Mouse (Mus musculus) adrenal gland, postnatal 10 days (tissue): ENCODE results near the gene Edc4. TPM values are rescaled to one million over a fixed set of nuclear protein-coding genes. Genes with fewer than 3 reads are reported as not detected.

ENCODE experiments used
- DNase-seq: peaks from one replicate; pipeline ENCODE4 v3.0.0; 2021; ENCODE audit warnings: mixed read lengths
- total RNA-seq, 2 experiments: library from RNA; stranded (reverse); gene quantifications; 2 replicates each; pipeline ENCODE4 v1.2.3; 2021

Edc4 gene
- total RNA-seq, 2 experiments from 2014 or later: 28.0 to 35.3 TPM

- no peak for DNase-seq
Measured at GRCm38 (mm10) chr8:105942026-105942425, 61.3 kb downstream of the Edc4 start.

GRCm38 (mm10) chr8:105942542-105942941 is 61.9 kb downstream of the Edc4 start:
- no peak for DNase-seq

- DNase-seq: peak; percentile 43
Measured at GRCm38 (mm10) chr8:105943321-105943739, 62.6 kb downstream of the Edc4 start, which contains the start of gene Lcat. Gene Lcat, minus strand, starts transcription at chr8:105943382.

Other genes starting within 250 kb of the Edc4 start
- gene Ctcf, start 244.3 kb upstream of the Edc4 start, total RNA-seq: 10 to 100 TPM; 53.0 to 62.3 TPM
- 1 to 10 TPM in 1 of 2 experiments, under 1 TPM in 1; 0.97 to 1.3 TPM for gene Agrp, start 243.5 kb upstream of the Edc4 start, total RNA-seq
- gene Carmil2, start 194.6 kb upstream of the Edc4 start, total RNA-seq: 1 to 10 TPM; 3.6 to 4.5 TPM
- gene Acd, start 179.8 kb upstream of the Edc4 start, total RNA-seq: 10 to 100 TPM; 27.9 to 28.2 TPM
- 10 to 100 TPM in 1 of 2 experiments, 1 to 10 TPM in 1; 9.1 to 12.6 TPM for gene Pard6a, start 179.7 kb upstream of the Edc4 start, total RNA-seq
- gene 4933405L10Rik, start 173.2 kb upstream of the Edc4 start, total RNA-seq: not detected
- gene Enkd1, start 172.7 kb upstream of the Edc4 start, total RNA-seq: 1 to 10 TPM; 3.9 to 7.5 TPM
- gene Gfod2, start 122.2 kb upstream of the Edc4 start, total RNA-seq: 10 to 100 TPM in 1 of 2 experiments, 1 to 10 TPM in 1; 7.5 to 12.8 TPM
- gene Ranbp10, start 53.5 kb upstream of the Edc4 start, total RNA-seq: 10 to 100 TPM; 25.4 to 30.0 TPM
- not detected for gene Tsnaxip1, start 53.1 kb upstream of the Edc4 start, total RNA-seq
- 10 to 100 TPM in 1 of 2 experiments, 1 to 10 TPM in 1; 7.6 to 10.4 TPM for gene Cenpt, start 27.6 kb upstream of the Edc4 start, total RNA-seq
- 10 to 100 TPM; 28.3 to 32.0 TPM for gene Thap11, start 25.7 kb upstream of the Edc4 start, total RNA-seq
- 10 to 100 TPM; 39.1 to 40.1 TPM for gene Nutf2, start 20.3 kb upstream of the Edc4 start, total RNA-seq
- gene Nrn1l, start 12.7 kb downstream of the Edc4 start, total RNA-seq: under 1 TPM in 1 of 2 experiments, not detected in 1; 0.55 TPM
- gene Pskh1, start 19.6 kb downstream of the Edc4 start, total RNA-seq: 10 to 100 TPM; 32.9 to 35.6 TPM
- gene Ctrl, start 53.0 kb downstream of the Edc4 start, total RNA-seq: under 1 TPM; 0.30 to 0.70 TPM
- 10 to 100 TPM; 58.0 to 66.3 TPM for gene Psmb10, start 57.6 kb downstream of the Edc4 start, total RNA-seq
- gene Lcat, start 62.5 kb downstream of the Edc4 start, total RNA-seq: 10 to 100 TPM; 39.2 to 89.9 TPM
- gene Slc12a4, start 85.2 kb downstream of the Edc4 start, total RNA-seq: 10 to 100 TPM; 30.5 to 33.7 TPM
- not detected for gene Dpep3, start 98.5 kb downstream of the Edc4 start, total RNA-seq
- gene Dus2, start 110.5 kb downstream of the Edc4 start, total RNA-seq: 10 to 100 TPM; 13.5 to 15.2 TPM
- gene Dpep2nb, start 125.1 kb downstream of the Edc4 start, total RNA-seq: not detected
- gene Ddx28, start 131.0 kb downstream of the Edc4 start, total RNA-seq: 10 to 100 TPM; 13.1 to 16.2 TPM
- gene Nfatc3, start 178.0 kb downstream of the Edc4 start, total RNA-seq: 10 to 100 TPM; 39.1 to 47.7 TPM